Mouse (Mus musculus) cerebellum, adult 11-12 months (tissue): Measurements from ENCODE around the gene Ethe1.

ENCODE experiments used
- DNase-seq: peaks from one replicate; pipeline ENCODE4 v3.0.0; 2022

Gene Ethe1

DNA sequence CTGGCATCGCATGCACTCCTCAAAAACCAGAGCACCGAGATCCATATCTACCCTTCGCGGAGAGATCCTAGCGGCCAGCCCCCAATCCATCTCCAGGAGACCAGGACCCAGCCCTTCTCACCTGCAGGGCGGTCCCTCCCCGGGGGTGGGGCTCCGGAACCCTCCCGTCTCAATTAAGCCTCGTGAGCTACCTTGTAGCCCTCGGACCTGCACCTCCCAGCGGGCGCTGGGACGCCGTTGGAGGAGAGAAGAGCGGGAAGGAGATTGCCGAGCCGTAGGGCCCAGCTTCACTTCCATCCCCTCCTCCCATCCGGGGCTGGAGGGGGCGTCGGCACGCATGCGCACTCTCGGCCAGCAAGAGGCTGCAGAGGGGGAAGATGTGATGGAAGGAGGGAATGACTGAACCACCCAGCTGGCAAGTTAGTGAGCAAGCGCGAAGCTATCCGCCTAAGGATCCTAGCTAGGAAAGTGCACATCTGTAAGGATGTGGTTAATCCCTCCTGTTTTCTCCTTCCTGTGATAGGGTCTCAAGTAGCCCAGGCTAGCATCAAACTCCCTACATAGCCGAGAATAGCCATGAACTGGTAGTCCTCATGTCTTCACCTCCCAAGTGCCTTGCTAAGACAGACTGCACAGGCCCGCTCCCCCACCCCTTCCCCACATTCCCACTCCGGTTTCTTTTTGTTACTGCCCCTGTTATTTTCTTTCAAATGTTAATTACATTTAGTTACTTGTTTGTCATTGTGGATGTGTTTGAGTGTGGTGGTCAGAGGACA lies at the start of gene Ethe1, which contains the start of gene Zfp575:
TSS of gene Ethe1 (plus strand) at position 214 of the 776 bp plus-strand sequence.
TSS of gene Zfp575 (minus strand) at position 312 of the 776 bp plus-strand sequence.
- DNase-seq: peak; percentile 51

DNA sequence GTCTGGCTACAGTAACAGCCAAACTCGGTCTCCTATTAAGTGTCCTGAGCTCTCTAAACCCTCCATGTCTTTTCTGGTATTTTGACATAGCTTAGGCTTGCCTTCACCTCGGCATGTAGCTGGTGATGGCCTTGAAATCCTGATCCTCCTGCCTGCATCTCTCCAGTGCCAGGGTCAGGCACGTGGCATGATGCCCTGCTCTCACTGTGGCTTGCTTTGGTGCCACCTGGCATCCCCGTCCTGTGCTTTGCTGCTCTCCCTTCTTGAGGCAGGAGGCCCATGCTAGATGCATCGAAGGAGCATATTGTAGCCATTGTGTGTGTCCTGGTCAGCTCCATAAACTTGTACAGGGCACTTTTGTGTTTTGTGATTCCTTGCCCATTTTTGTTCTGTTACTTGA lies 49.8 kb upstream of the Ethe1 start:
- peak; percentile 83 for DNase-seq

DNA sequence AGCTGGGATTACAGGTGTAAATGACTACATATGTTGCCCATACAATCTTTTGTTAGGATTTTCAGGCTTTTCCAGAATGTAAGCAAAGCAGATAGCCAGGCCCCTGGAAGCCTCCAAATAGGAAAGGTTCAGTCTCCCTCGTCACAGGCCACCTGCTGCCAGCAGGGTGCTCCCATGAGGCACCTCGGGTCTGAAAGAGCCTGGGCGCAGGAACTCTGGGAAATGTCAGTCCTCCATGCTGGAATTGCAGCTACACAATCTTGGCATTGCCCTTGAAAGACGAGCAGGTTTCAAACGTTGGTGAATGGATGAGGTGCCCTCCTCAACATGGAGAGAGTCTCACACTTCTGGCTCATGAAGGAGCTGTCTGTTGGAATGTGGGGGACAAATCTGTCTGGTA lies 49.2 kb upstream of the Ethe1 start:
- DNase-seq: peak; percentile 50

DNA sequence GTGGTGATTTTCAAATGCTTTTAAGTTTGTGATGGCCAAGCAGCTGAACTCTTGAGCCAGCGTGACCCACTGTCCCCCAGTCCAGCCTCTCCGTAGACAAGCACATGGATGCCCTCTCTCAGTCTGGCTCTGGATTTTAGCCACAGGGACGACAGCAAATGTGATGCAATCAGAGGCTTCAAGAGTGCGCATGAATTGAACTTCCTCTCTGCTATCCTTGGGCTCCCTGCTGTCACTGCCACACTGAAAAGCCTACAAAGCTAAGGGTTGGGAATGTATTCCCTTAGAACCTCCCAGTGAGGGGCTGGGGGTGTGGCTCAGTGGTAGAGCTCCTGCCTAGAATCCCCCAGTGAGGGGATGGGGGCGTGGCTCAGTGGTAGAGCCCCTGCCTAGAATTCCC lies 48.6 kb upstream of the Ethe1 start:
- no peak for DNase-seq

DNA sequence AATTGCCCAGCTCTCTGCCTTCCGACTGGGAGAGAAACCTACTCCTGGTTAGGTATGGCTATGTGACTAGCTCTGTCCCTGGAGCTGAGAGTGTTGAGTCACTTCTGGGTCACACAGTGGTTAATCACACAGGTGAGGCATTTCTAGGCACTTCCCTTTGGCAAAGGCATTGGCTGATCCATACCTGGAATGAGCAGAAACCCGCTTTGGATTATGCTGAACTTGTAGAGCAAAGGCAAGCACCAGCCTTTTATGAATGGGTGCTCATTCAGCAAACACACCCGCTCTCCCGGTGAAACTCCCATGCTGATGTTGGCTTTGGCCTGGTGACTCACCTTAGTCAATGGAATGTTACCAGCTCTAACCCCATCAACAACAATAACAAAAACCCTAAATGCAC lies 47.7 kb upstream of the Ethe1 start:
- DNase-seq: no peak

DNA sequence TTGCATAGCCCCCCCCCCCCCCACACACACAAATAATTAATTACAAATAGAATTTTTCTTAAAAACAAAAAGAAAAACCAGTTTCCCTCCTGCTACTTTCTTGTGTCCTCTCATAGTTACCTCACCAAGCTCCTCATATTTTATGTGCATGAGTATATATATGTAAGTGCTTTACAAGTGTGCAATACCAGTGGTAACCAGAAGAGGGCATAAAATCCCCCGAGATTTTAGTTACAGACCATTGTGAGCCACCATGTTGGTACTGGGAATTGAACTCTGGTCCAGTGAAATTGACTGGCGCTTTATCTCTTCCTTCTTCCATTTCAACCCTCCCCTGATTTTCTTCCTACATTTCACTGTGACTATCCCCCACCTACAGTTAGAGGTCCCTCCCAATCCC lies 42.8 kb upstream of the Ethe1 start:
- no peak for DNase-seq

DNA sequence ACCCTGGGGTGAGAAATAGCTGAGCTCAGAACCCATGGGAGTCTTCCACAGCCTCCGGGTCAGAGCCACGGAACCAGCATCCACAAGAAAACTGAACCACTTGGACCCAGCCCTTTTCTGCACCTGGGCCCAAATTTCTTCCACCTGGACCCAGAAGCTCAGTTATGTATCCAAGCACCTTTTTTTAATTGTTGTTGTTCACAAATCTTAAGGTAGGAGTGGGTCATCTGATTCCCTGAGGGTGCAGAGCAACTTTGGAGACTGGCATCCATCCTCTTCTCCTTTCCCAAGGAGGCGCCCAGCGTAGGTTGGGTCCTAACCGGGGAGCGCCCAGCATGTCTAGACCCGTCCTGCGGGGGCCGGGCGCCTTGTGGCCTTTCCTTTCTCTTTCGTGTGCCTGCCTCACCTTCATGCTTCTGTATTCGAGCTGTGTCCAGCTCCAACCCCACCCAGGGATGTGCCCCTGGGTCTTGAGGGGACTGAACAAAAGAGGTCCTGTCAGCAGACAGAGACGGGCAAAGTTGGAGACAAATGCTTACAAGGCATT lies 41.2 kb upstream of the Ethe1 start, which contains the start of the genes Pinlyp and Xrcc1:
TSS of gene Pinlyp (minus strand) at position 51 of the 547 bp plus-strand sequence.
TSS of gene Xrcc1 (plus strand) at position 222 of the 547 bp plus-strand sequence.
- peak; percentile 58 for DNase-seq

DNA sequence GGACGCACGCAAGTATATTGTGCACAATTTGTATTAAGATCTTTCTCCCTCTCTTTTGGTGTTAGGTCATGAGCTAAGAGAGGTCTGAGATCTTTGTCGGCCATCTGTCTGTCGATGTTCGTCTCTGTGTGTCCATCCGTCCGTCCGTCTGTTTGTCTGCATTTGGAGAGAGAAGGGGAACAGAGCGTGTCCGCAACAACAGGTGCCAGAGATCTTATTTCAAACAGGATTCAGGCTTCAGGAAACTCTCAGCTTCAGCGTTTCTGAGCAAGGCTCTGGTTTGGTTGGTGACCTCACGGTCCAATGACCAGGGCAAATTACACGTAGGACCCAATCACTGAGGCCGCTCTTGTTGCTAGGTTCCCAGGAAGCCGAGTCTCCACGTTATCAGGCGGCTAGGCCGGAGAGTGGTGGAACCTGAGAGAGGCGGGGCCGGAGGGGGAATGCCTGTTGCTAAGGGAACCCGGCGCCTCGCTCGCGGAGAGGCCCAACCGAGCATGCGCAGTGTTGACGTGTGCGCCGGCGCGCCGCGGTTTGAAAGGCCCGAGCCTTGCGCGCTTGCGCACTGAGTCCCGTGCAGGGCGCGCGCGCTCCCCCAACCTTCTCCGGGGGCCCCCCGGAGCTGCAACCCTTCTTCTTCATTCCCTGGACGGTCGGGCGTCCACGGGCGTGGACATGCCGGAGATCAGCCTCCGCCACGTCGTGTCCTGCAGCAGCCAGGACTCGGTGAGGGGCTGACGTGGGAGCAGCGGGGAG lies 40.5 kb upstream of the Ethe1 start:
- peak; percentile 100 for DNase-seq

DNA sequence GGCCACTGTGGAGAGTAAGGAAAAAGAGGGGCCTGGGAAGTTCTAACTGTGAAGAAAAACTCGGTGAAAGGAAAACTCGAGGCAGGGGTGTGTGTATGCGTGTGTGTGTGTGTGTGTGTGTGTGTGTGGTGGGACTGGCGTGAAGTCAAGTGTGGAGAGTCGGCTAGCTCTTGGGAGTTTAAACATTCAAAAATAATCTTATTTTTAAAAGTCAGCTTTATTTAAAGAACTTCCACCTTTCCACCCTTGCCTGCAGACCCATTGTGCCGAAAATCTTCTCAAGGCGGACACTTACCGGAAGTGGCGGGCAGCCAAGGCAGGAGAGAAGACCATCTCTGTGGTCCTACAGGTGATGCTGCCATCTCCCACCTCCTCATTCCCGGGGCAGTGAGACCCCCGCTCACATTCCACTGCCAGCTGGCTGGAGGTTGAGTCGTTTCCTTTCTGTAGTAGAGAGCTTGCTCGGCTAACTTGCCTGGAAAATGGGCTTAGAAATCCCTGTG lies 39.8 kb upstream of the Ethe1 start:
- peak; percentile 69 for DNase-seq

DNA sequence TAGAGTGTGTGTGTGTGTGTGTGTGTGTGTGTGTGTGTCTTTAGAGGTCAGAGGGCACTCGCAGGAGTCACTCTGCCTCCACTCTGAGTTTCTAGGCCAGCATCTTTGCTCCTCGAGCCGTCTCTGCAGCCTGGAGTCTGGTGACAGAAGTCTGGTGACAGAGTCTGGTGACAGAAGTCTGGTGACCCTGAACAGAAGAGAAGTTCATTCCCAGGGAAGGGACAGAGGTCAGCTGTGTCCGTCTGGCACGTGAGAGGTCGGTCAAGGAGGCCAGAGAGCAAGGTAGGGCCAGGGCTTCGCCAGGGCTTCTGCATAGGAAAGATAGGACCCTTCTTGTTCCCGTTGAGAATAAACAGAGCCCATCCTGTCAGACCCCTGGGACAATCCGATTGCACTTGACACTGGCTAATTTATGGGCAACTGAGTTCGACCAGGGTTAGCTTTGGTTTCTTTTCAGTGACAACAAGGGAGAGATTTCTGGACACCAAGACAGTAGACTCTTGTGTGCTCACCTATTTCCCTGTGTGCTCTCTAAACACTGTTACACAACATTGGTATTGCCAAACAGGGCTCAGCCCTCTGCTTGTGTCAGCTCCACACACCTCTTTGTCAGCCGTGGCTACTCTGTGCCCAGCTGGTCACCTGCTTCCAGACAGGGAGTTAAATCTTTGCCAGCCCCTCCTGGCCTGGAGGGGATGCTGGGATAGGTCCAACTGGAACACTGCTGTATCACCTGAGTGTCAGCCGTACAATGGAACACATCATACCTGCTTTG lies 35.2 kb upstream of the Ethe1 start:
- no peak for DNase-seq

DNA sequence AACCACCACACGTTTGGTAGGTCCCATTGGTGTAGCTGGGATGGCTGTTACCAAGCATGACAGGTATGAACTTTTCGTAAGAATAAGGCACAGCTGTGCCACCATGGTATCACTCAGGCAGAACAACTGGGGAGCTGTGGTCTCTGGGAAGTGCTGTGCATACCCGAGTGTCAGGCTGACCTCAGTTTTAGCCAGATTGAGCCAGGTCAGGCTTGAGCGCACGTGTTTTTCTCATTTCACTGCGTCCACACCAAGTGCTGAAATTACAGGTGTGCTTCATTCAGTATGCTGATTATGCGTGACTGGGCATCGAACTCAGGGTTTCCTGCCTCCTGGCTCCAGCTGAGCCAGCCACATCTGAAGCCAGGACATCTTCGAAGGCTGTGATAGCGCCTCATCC lies 31.6 kb upstream of the Ethe1 start:
- DNase-seq: no peak

DNA sequence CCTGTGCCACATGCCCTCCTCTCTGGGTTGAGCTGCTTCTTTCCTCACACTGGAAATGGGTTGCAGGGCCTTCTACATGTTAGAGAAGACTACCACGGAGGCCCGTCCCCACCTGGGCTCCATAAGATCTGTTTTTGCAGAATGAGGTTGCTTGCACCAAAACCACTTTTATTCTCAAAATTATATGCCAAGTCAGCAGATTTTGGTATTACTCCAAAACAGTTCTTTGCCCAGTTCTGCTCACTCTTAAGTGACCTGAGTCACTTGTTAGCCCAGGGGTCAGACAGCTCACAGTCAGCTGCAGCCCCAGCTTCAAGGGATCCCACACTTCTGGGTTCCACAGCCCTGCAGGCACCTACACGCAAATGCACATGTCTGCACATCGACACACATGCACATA lies 25.9 kb upstream of the Ethe1 start:
- no peak for DNase-seq

DNA sequence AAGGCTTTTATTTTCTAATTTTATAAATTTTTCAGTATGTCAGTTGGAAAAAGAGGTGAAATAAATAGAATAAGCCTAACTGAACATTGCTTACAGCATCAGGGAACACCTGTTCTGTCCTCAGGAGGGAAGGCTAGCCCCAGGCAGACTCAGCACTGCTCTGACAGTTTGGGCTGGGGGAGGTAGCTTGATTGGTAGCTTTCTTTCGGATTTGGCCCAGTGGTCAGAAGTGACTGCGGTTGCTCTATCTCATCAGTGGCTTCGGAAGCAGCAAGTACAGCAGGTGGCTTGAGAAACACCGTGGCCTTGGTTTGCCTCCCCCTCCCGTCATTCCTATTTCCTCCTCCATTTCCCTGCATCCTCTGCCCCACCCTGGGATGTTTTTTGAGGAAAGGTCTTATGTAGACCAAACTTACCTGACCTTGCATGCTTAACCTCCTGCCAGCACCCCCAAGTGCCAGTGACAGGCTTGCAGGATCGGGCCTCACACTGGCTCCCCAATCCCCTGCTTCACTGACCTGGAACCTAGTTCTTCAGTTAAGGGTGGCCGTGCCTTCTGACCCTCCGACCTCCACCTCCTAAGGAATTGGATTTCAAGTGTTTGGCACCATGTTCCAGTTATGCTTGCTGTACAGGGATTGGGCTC lies 24.0 kb upstream of the Ethe1 start:
- no peak for DNase-seq

DNA sequence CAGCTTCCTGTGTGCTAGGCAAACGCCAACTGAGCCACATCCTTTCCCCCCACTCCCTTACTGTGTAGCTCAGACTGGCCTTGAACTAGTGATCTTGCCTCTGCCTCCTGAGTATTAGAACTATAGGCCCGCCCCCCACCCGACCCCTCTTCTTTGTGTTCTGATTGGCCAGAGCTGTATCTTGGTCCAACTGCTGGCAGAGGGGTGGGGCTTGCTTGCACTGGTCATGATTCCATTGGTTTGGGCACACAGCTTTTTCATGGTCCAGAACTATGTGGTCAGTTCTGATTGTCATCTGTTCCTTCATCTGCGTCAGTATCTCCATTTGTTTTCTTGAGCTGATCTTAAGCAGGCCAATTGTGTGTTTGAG lies 23.5 kb upstream of the Ethe1 start:
- no peak for DNase-seq

DNA sequence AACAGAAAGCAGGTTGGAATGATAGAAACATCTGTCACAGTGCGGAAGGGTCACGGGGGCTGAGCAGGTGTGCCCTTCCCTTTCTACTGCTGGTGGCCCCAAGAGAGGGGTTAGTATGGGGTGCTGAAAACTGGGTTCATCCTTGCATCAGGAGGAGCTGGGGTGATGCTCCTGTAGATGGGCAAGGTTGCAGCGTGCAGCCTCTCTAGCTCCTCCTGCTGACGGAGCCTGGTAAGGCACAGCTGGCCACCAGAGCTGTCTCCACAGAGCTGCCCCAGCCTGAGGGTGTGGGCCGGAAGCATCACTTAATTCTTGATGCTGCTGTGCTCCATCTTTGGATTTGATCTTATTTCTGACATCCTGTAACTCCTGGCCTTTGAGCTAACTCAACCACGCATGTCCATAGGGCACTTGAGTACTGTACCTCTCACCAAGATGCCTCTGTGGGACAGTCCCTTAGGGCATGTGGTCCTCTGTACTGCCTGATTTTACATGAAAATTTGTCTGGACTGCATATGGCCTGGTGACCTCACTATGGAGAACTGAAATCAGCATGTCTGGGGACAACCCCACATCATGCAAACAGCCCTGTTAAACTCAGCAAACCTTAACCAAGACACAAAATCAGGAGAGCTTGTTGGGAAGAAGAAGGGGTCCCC lies 22.6 kb upstream of the Ethe1 start:
- DNase-seq: peak; percentile 54

DNA sequence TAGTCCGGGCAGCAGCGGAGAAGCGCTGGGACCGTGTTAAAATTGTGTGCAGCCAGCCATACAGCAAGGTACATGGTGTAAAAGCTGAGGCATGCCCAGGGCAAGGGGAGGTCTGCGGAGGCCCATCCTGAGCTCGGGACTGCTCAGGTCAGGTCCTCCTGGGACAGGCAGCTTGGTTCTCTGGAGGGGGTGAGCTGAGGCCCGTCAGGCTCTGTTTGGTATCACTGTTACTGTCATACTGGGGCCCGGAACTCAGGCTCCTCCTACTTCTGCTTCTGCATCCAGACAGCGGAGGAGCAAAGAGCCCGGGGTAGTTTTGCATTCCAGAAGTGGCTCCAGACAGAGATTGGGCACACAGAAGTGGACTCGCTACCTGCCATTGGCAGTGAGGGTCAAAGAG lies 21.7 kb upstream of the Ethe1 start:
- DNase-seq: no peak

DNA sequence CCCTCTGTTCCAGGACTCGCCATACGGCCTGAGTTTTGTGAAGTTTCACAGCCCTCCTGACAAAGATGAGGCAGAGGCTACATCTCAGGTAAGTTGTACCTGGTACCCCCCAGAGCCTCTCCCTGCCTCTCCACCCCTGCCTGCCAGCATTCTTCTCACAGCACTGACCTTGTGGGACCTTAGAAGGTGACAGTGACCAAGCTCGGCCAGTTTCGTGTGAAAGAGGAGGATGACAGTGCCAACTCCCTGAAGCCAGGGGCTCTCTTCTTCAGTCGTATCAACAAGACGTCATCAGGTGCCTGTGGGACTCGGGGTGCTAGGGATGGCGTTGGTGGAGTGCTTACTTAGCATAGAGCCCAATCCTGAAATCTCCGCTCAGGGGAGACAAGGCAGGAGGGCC lies 21.1 kb upstream of the Ethe1 start:
- DNase-seq: no peak

DNA sequence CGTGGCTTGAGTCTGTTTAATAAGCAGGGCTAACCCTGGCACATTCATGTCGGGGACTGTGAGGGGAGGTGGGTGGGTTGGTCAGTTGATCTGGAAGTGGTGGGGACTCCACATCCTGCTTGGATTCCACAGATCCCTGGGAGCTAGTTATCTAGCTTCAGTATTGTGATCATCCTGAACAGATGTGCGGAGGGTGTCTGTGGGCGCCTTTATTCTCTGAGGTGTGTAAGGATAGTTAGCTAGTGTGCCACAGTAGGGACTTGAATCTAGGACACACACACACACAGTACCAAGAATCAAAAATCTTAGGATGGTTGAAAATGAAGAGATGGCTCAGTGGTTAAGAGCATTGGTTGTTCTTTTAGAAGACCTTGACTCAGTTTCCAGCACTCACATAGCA lies 18.8 kb upstream of the Ethe1 start:
- DNase-seq: no peak

DNA sequence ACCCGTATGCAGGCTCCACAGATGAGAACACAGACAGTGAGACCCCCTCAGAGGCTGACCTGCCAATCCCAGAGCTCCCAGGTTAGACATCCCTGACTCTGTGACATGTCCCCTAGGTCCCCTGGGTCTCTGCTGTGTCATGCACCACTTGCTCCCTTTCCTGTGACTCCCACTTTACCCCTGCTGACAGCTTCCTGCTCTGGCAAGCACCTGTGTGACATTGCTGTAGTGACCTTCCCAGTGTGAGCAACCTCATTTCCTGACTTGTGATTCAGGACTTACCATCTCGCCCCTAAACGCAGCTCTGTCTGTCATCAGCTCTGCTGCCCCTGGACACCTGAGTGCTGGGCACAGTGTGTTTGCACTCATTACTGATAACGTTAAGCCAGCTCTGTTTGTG lies 16.3 kb upstream of the Ethe1 start:
- DNase-seq: no peak

DNA sequence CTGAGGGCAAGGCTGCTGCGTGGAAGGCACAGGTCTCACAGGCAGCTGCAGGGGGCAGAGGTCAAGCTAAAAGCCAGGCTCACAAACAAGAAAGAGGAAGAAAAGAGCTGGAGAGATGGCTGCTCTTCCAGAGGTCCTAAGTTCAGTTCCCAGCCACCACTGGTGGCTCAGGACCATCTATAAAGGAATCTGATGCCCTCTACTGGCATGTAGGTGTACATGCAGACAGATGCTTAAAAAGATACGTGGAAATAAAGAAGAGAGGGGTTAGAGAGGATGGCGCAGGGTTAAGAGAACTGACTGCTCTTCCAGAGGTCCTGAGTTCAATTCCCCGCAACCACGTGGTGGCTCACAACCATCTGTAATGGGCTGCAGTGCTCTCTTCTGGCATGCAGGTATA lies 14.9 kb upstream of the Ethe1 start:
- DNase-seq: no peak

DNA sequence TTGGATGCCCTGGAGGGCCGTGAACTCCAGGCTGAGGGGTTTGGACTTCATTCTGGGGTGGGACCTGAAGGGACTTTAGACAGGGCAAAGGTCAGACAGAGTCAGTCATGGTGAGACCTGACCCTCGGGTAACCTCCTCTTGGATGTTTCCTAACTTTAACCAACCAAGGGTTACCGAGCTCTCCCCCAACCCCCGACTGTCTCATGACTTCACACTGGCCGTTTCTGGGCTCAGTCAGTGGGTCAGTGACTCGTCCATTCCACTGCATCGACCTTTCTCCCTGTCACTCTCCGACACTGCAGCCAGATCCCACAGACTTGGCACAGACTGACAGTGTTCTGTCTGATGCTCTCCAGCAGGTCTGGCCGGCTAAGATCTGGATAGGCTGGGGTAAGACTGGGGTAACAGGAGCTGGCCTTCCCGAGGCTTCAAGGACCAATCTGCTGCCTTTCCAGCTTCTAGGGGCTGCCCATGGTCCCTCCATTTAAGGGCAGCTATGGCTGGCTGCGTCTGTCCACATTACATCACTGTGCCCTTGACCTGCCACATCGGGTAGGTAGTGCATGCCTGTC lies 13.0 kb upstream of the Ethe1 start:
- no peak for DNase-seq

DNA sequence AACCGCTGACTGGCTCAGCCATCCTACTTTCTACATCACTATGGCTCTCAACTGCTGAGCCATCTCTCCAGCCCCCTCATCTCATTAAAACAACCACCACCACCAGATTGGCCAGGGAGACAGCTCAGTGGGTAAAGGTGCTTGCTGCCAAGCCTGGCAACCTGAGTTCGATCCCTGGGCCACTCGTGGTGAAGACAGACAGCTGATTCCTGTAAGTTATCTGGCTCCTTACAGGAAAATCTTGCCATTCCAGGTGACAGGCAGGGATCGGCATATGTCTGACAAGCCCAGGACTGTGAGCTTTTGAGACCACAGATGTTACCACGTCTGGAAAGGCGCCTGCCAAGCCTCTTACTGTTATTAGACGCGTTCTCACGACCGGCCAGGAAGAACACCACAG lies 9.5 kb upstream of the Ethe1 start:
- DNase-seq: no peak
